Mouse (Mus musculus) liver, embryonic 11.5 days (tissue): Measurements from ENCODE around the gene Dlx1. TPM values are rescaled to one million over a fixed set of nuclear protein-coding genes. Genes with fewer than 3 reads are reported as not detected.

Source experiments
- ATAC-seq: fragments of 200-750 bp; cut with Nextera tagmentation; replicated peaks from 2 replicates; pipeline ENCODE4 v1.8.0; 2017; ENCODE audit warnings: moderate number of reproducible peaks, mild to moderate bottlenecking, moderate TSS enrichment, moderate library complexity; ENCODE audit not compliant: low FRiP score
- DNase-seq: peaks from one replicate; pipeline ENCODE4 v3.0.0-alpha.2; 2017; ENCODE audit warnings: low spot score
- H3K27ac ChIP-seq: fragments of 300-500 bp; sonication (generic); 2 replicates; pipeline ENCODE4 v1.5.1; 2014; ENCODE audit warnings: mild to moderate bottlenecking, low read depth, low read length, control low read depth
- H3K27me3 ChIP-seq: fragments of 300-500 bp; sonication (generic); replicated peaks from 2 replicates; pipeline ENCODE4 v1.6.1; 2014; ENCODE audit warnings: low read length, mixed read lengths; ENCODE audit not compliant: control insufficient read depth, insufficient read depth
- H3K36me3 ChIP-seq: fragments of 300-500 bp; sonication (generic); 2 replicates; pipeline ENCODE4 v1.6.1; 2014; ENCODE audit warnings: mild to moderate bottlenecking, low read length, moderate library complexity, mixed read lengths; ENCODE audit not compliant: control insufficient read depth, insufficient read depth
- H3K4me1 ChIP-seq: fragments of 300-500 bp; sonication (generic); replicated peaks from 2 replicates; pipeline ENCODE4 v1.6.1; 2014; ENCODE audit warnings: low read length, mixed read lengths; ENCODE audit not compliant: control insufficient read depth, insufficient read depth
- H3K4me2 ChIP-seq: fragments of 300-500 bp; sonication (generic); 2 replicates; pipeline ENCODE4 v1.6.1; 2014; ENCODE audit warnings: mild to moderate bottlenecking, control low read depth, moderate library complexity
- H3K4me3 ChIP-seq: fragments of 300-500 bp; sonication (generic); 2 replicates; pipeline ENCODE4 v1.5.1; 2014; ENCODE audit warnings: low read depth, low read length, control low read depth
- H3K9ac ChIP-seq: fragments of 300-500 bp; sonication (generic); 2 replicates; pipeline ENCODE4 v1.6.1; 2014; ENCODE audit warnings: low read depth, low read length, control low read depth
- H3K9me3 ChIP-seq: fragments of 300-500 bp; sonication (generic); 2 replicates; pipeline ENCODE4 v1.6.1; 2016; ENCODE audit warnings: low read length, inconsistent platforms, mixed read lengths; ENCODE audit not compliant: control insufficient read depth
- WGBS: fragments of 180-500 bp; shearing (Covaris S2); extraction: QIAGEN DNeasy Blood & Tissue Kit; methylation state at CpG from one replicate; pipeline ENCODE4 v1.1.7; 2014; 5-methylcytosine and 5-hydroxymethylcytosine counted together
- polyA plus RNA-seq: library from polyadenylated mRNA; unstranded; fragments of >200 nt; fragmentation: Nextera tagmentation; extraction: Ambion mirVana; gene quantifications from 2 replicates; pipeline ENCODE4 v1.2.1, GENCODE M21; 2014

Gene Dlx1
- polyA plus RNA-seq, 1 experiment from 2014 or later, result 1.1 TPM

GRCm38 (mm10) chr2:71497175-71497574 is 30.7 kb upstream of the Dlx1 start:
- H3K4me2 ChIP-seq, result no peak overlapping the region
- DNase-seq (no peak), ATAC-seq (no peak)
- H3K36me3 ChIP-seq, result no peaks in the 10 kb centered on the region
- no peak overlapping the region for H3K27ac ChIP-seq
- no peak overlapping the region for H3K4me3 ChIP-seq
- no peaks in the 10 kb centered on the region for H3K27me3 ChIP-seq
- 67% methylated on average over 5 of the region's 5 CpGs for WGBS
- H3K9ac ChIP-seq, result no peak overlapping the region
- no peaks in the 10 kb centered on the region for H3K4me1 ChIP-seq
- H3K9me3 ChIP-seq, result no peaks in the 10 kb centered on the region

- Histone ChIP-seq H3K4me1 (no peaks in the 10 kb centered on the region), H3K4me2 (no peak overlapping the region), H3K27me3 (no peaks in the 10 kb centered on the region), H3K27ac (no peak overlapping the region), H3K36me3 (no peaks in the 10 kb centered on the region), H3K9me3 (no peaks in the 10 kb centered on the region), H3K4me3 (no peak overlapping the region), H3K9ac (no peak overlapping the region)
- DNase-seq (no peak), ATAC-seq (no peak)
- WGBS, result 77% methylated on average over 16 of the region's 16 CpGs
These were observed 28.4 kb upstream of the Dlx1 start for GRCm38 (mm10) chr2:71499276-71500230.

DNA sequence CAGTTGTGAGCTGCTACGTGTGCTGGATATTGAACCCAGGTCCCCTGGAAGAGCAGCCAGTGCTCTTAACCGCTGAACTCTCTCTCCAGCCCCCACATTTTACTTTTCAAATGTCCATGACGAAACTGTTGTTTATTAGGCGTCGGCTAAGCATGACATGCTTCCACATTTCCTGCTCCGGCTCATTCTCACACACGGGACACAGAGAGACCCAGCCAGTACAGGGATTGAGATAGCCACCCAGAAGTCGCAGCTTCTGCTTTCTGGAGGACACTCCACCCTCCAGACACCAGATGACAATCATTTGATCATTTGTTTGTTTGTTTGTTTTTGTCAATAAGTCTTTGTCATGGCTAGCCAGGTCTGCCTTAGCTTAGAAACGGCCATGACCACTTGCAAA is 23.1 kb upstream of the Dlx1 start:
- no peaks in the 10 kb centered on the region for H3K36me3 ChIP-seq
- H3K4me1 ChIP-seq, result no peaks in the 10 kb centered on the region
- ATAC-seq (no peak), DNase-seq (no peak)
- 71% methylated on average over 9 of the region's 9 CpGs for WGBS
- no peaks in the 10 kb centered on the region for H3K9me3 ChIP-seq
- H3K27ac ChIP-seq, result no peak overlapping the region
- H3K9ac ChIP-seq, result no peak overlapping the region
- H3K4me2 ChIP-seq, result no peak overlapping the region
- no peaks in the 10 kb centered on the region for H3K27me3 ChIP-seq
- no peak overlapping the region for H3K4me3 ChIP-seq

DNA sequence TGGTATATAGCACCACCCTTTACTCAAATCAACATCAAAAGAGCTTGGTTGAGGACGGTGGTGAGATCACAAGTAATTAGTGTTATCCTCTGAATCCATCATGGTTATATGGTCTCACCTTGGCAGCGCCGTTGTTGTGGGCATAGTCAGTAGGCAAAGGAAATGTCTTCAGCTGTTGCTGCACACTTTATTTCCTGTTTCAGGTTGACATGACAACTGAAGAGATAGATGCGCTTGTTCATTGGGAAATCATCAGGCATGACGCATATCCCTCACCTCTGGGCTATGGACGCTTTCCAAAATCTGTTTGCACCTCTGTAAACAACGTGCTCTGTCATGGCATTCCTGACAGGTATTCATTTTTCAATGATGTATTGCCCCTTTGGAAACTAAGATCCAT is 16.7 kb upstream of the Dlx1 start:
- 88% methylated on average over 7 of the region's 7 CpGs for WGBS
- no peaks in the 10 kb centered on the region for H3K27me3 ChIP-seq
- H3K4me1 ChIP-seq, result no peaks in the 10 kb centered on the region
- no peaks in the 10 kb centered on the region for H3K9me3 ChIP-seq
- H3K4me3 ChIP-seq, result no peak overlapping the region
- H3K36me3 ChIP-seq, result no peaks in the 10 kb centered on the region
- H3K9ac ChIP-seq, result no peak overlapping the region
- no peak overlapping the region for H3K4me2 ChIP-seq
- H3K27ac ChIP-seq, result no peak overlapping the region
- ATAC-seq (no peak), DNase-seq (no peak)

- ATAC-seq, result no peak
- H3K9me3 ChIP-seq, result no peaks in the 10 kb centered on the region
- no peak overlapping the region for H3K4me3 ChIP-seq
- H3K9ac ChIP-seq, result no peak overlapping the region
- no peak overlapping the region for H3K4me2 ChIP-seq
- H3K27ac ChIP-seq, result no peak overlapping the region
- H3K27me3 ChIP-seq, result no peaks in the 10 kb centered on the region
- no peaks in the 10 kb centered on the region for H3K4me1 ChIP-seq
- no peaks in the 10 kb centered on the region for H3K36me3 ChIP-seq
- no peak for DNase-seq
- WGBS, result 80% methylated on average over 9 of the region's 9 CpGs
These were observed 15.6 kb upstream of the Dlx1 start for GRCm38 (mm10) chr2:71512326-71512725.

DNA sequence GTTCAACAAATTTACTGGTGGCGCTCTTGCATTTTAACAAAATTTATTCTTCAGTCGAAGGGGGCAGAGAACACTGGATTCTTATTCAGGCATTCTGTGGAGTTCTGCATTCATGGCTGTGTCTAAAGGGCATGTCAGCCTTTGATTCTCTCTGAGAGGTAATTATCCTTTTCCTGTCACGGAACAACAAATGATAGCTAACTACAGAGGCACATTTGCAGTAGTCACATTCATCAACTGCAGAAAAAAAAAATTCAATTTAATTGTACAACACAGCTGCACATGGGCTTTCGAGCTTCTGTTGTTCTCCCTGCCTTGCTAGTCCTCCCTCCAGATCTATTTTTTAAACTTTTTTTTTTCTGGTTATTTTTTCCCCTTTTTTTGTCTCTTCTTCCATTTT is 10.9 kb upstream of the Dlx1 start:
- H3K9me3 ChIP-seq, result no peaks in the 10 kb centered on the region
- 0 out of 2 replicates have a peak, but pooled peaks cover 2% of the 10 kb centered on the region for H3K27me3 ChIP-seq
- no peaks in the 10 kb centered on the region for H3K4me1 ChIP-seq
- DNase-seq (no peak), ATAC-seq (no peak)
- no peaks in the 10 kb centered on the region for H3K36me3 ChIP-seq
- H3K4me2 ChIP-seq, result no peak overlapping the region
- WGBS, result 80% methylated on average over 4 of the region's 4 CpGs
- no peak overlapping the region for H3K27ac ChIP-seq
- H3K4me3 ChIP-seq, result no peak overlapping the region
- no peak overlapping the region for H3K9ac ChIP-seq

DNA sequence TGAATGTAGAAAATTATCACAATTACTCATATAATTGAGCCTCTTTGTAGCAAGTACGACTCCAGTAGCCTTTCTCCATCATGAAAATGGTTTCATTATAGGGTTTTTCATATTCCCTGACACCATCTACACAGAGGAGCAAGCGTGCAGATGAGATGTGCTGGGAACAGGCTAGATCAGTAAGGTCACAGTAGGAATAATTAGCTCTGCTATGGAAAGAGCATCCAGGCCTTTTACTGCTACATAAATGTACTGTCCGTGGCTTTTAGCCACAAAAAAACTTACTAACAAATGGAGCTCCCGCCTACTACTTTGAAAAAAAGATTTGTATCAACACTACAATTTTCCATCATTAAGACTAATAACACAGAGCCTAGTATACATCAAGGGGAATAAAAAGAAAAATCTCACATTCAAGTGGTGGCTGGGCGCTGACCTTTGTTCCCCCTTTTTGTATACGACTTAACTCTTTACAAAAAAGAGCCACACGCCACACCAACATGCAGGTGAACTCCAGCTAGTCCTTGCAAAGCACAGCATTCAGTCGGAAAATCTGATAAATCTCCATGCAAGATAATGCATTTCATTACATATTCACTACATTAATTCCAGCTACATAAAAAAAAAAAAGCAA is 10.3 kb upstream of the Dlx1 start:
- Histone ChIP-seq H3K9me3 (no peaks in the 10 kb centered on the region), H3K36me3 (no peaks in the 10 kb centered on the region), H3K27ac (no peak overlapping the region), H3K4me2 (no peak overlapping the region), H3K27me3 (peaks cover 3% of the 10 kb centered on the region), H3K4me3 (no peak overlapping the region), H3K4me1 (no peaks in the 10 kb centered on the region), H3K9ac (no peak overlapping the region)
- ATAC-seq, result no peak
- DNase-seq, result no peak
- WGBS, result 83% methylated on average over 8 of the region's 8 CpGs

- peaks cover 53% of the 10 kb centered on the region for H3K27me3 ChIP-seq
These were observed 5.0 kb upstream of the Dlx1 start for GRCm38 (mm10) chr2:71522871-71523270.

More at GRCm38 (mm10) chr2:71522871-71523270, 5.0 kb upstream of the Dlx1 start:
- H3K4me3 ChIP-seq, result no peak overlapping the region
- H3K36me3 ChIP-seq, result no peaks in the 10 kb centered on the region
- ATAC-seq (no peak), DNase-seq (no peak)
- H3K9me3 ChIP-seq, result no peaks in the 10 kb centered on the region
- peaks cover 4% of the 10 kb centered on the region; the same call in 1 of the 2 replicates for H3K4me1 ChIP-seq
- no peak overlapping the region for H3K9ac ChIP-seq
- WGBS, result 48% methylated on average over 4 of the region's 4 CpGs
- no peak overlapping the region for H3K27ac ChIP-seq
- no peak overlapping the region for H3K4me2 ChIP-seq
